Mouse (Mus musculus): ENCODE results near the gene Gsto2. TPM values are rescaled to one million over a fixed set of nuclear protein-coding genes. Genes with fewer than 3 reads are reported as not detected.
A peak's percentile ranks its signal among the peaks of the same experiment; 100 is the strongest.

Gene Gsto2
- polyA plus RNA-seq, 1 experiment: 0.32 TPM

- WGBS: 13% methylated on average over 10 of the region's 10 CpGs
- TF ChIP-seq POLR2A (IDR thresholded peaks at IDR 0.05; ENCODE audit: low read depth, low read length): no peak
- TF ChIP-seq CTCF (IDR thresholded peaks at IDR 0.05; ENCODE audit: extremely low read depth, insufficient read depth, insufficient read length, insufficient replicate concordance): no peak
- no peak for DNase-seq (ENCODE audit: low read depth in 1 of 2, low spot score in 2 of 2)
- Histone ChIP-seq H3K27me3 (ENCODE audit: control insufficient read depth, insufficient read depth, low read length) (no peaks in the 10 kb centered on the region), H3K27ac (ENCODE audit: insufficient read depth, low read length) (peak overlapping the region; percentile 76), H3K4me3 (ENCODE audit: extremely low read depth, insufficient read depth, insufficient read length) (peak overlapping the region; percentile 44), H3K4me1 (ENCODE audit: control insufficient read depth, insufficient read depth, insufficient read length) (peaks cover 32% of the 10 kb centered on the region; the same call in 1 of the 2 replicates), H3K36me3 (ENCODE audit: control insufficient read depth, insufficient read depth, low read length) (peaks cover 11% of the 10 kb centered on the region)
Measured at GRCm38 (mm10) chr19:47890489-47891130, 25.3 kb downstream of the Gsto2 start.

GRCm38 (mm10) chr19:47891562-47892312 lies 26.4 kb downstream of the Gsto2 start:
- DNase-seq (ENCODE audit: low read depth in 1 of 2, low spot score in 2 of 2): no peak
- H3K27me3 ChIP-seq (ENCODE audit: control insufficient read depth, insufficient read depth, low read length): no peaks in the 10 kb centered on the region
- H3K36me3 ChIP-seq (ENCODE audit: control insufficient read depth, insufficient read depth, low read length): peaks cover 22% of the 10 kb centered on the region
- WGBS: 88% methylated on average over 11 of the region's 11 CpGs
- TF ChIP-seq POLR2A (IDR thresholded peaks at IDR 0.05; ENCODE audit: low read depth, low read length) (no peak), CTCF (IDR thresholded peaks at IDR 0.05; ENCODE audit: extremely low read depth, insufficient read depth, insufficient read length, insufficient replicate concordance) (no peak)
- no peak overlapping the region; the same call in 1 of the 2 replicates for H3K27ac ChIP-seq (ENCODE audit: insufficient read depth, low read length)
- H3K4me1 ChIP-seq (ENCODE audit: control insufficient read depth, insufficient read depth, insufficient read length): peaks cover 30% of the 10 kb centered on the region; the same call in 1 of the 2 replicates
- no peak overlapping the region for H3K4me3 ChIP-seq (ENCODE audit: extremely low read depth, insufficient read depth, insufficient read length)

DNA sequence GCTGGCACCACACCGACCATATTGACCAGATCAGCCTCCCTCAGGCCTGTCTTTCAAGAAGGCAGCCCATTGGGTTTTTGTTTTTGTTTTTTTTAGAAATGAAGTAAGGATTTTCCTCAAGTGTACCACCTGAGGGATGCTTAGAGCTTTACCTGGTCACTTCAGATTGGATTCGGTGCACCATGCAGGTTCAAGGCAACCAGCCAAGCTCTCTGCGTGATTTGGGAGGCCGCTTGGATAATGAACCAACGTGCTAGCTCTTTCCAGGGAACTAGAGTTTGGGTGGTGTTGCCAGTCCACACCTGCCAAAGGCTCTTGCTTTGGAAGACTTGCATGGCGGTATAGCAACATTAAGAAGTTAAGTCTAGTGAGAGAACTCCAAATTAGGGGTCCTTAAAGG lies 27.8 kb downstream of the Gsto2 start:
- Histone ChIP-seq H3K27me3 (ENCODE audit: control insufficient read depth, insufficient read depth, low read length) (no peaks in the 10 kb centered on the region), H3K36me3 (ENCODE audit: control insufficient read depth, insufficient read depth, low read length) (peaks cover 34% of the 10 kb centered on the region), H3K4me1 (ENCODE audit: control insufficient read depth, insufficient read depth, insufficient read length) (peaks cover 19% of the 10 kb centered on the region; the same call in 1 of the 2 replicates), H3K27ac (ENCODE audit: insufficient read depth, low read length) (no peak overlapping the region), H3K4me3 (ENCODE audit: extremely low read depth, insufficient read depth, insufficient read length) (no peak overlapping the region)
- WGBS: 92% methylated on average over 6 of the region's 6 CpGs
- no peak for DNase-seq (ENCODE audit: low read depth in 1 of 2, low spot score in 2 of 2)
- no peak for TF ChIP-seq POLR2A (IDR thresholded peaks at IDR 0.05; ENCODE audit: low read depth, low read length)
- TF ChIP-seq CTCF (IDR thresholded peaks at IDR 0.05; ENCODE audit: extremely low read depth, insufficient read depth, insufficient read length, insufficient replicate concordance): no peak

DNA sequence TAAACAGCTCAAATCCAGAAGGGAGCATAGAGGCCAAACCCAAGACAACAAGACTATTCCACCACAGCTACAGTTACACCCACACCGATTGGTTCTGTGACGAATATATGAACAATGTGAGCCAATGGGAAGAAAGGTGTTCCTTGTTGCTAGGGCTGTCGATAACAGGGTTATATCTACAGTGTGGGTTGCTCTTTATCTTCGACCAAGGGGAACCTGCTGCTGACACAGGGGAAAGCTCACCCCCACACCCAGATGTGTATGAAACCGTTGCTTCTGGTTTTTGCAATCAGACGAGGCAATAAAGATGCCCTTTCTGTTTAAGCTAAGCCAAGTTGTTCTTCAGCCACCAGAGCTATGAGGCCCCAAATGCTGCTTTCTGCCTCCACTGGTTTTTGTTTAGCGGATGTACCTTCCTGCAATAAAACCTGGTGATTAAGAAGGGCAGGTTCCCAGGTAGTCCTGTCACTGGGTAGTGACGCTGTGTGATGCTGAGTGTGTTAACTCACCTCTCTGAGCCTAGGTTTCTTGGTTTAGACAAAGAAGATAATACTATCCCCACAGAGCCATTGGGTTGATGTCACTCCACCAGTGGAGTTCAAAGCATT lies 33.2 kb downstream of the Gsto2 start:
- H3K27me3 ChIP-seq (ENCODE audit: control insufficient read depth, insufficient read depth, low read length): no peaks in the 10 kb centered on the region
- no peak overlapping the region for H3K4me3 ChIP-seq (ENCODE audit: extremely low read depth, insufficient read depth, insufficient read length)
- H3K36me3 ChIP-seq (ENCODE audit: control insufficient read depth, insufficient read depth, low read length): peaks cover 36% of the 10 kb centered on the region
- no peak overlapping the region for H3K27ac ChIP-seq (ENCODE audit: insufficient read depth, low read length)
- TF ChIP-seq CTCF (IDR thresholded peaks at IDR 0.05; ENCODE audit: extremely low read depth, insufficient read depth, insufficient read length, insufficient replicate concordance) (no peak), POLR2A (IDR thresholded peaks at IDR 0.05; ENCODE audit: low read depth, low read length) (no peak)
- WGBS: 66% methylated on average over 8 of the region's 8 CpGs
- peaks cover 9% of the 10 kb centered on the region; the same call in 1 of the 2 replicates for H3K4me1 ChIP-seq (ENCODE audit: control insufficient read depth, insufficient read depth, insufficient read length)
- DNase-seq (ENCODE audit: low read depth in 1 of 2, low spot score in 2 of 2): no peak

- Histone ChIP-seq H3K36me3 (ENCODE audit: control insufficient read depth, insufficient read depth, low read length) (peaks cover 30% of the 10 kb centered on the region), H3K27ac (ENCODE audit: insufficient read depth, low read length) (no peak overlapping the region), H3K4me3 (ENCODE audit: extremely low read depth, insufficient read depth, insufficient read length) (no peak overlapping the region), H3K27me3 (ENCODE audit: control insufficient read depth, insufficient read depth, low read length) (no peaks in the 10 kb centered on the region), H3K4me1 (ENCODE audit: control insufficient read depth, insufficient read depth, insufficient read length) (peaks cover 16% of the 10 kb centered on the region)
- WGBS: 78% methylated on average over 6 of the region's 6 CpGs
- no peak for TF ChIP-seq POLR2A (IDR thresholded peaks at IDR 0.05; ENCODE audit: low read depth, low read length)
- peak; percentile 44; the same call in 1 of the 2 replicates for TF ChIP-seq CTCF (IDR thresholded peaks at IDR 0.05; ENCODE audit: extremely low read depth, insufficient read depth, insufficient read length, insufficient replicate concordance)
- DNase-seq (ENCODE audit: low read depth in 1 of 2, low spot score in 2 of 2): no peak
Measured at GRCm38 (mm10) chr19:47900012-47900411, 34.7 kb downstream of the Gsto2 start.

GRCm38 (mm10) chr19:47900558-47900957 lies 35.2 kb downstream of the Gsto2 start:
- DNase-seq (ENCODE audit: low read depth in 1 of 2, low spot score in 2 of 2): no peak
- Histone ChIP-seq H3K27me3 (ENCODE audit: control insufficient read depth, insufficient read depth, low read length) (no peaks in the 10 kb centered on the region), H3K4me1 (ENCODE audit: control insufficient read depth, insufficient read depth, insufficient read length) (peaks cover 21% of the 10 kb centered on the region), H3K4me3 (ENCODE audit: extremely low read depth, insufficient read depth, insufficient read length) (no peak overlapping the region), H3K27ac (ENCODE audit: insufficient read depth, low read length) (no peak overlapping the region), H3K36me3 (ENCODE audit: control insufficient read depth, insufficient read depth, low read length) (peaks cover 26% of the 10 kb centered on the region)
- 84% methylated on average over 10 of the region's 10 CpGs for WGBS
- TF ChIP-seq POLR2A (IDR thresholded peaks at IDR 0.05; ENCODE audit: low read depth, low read length): no peak
- no peak for TF ChIP-seq CTCF (IDR thresholded peaks at IDR 0.05; ENCODE audit: extremely low read depth, insufficient read depth, insufficient read length, insufficient replicate concordance)
